Mouse (Mus musculus): ENCODE measurements around the gene Tmem266. TPM values are rescaled to one million over a fixed set of nuclear protein-coding genes. Genes with fewer than 3 reads are reported as not detected.

Gene Tmem266
- polyA plus RNA-seq, 1 experiment, result not detected

GRCm38 (mm10) chr9:55410430-55410829, 83.7 kb downstream of the Tmem266 start:
- Histone ChIP-seq H3K36me3 (ENCODE audit: control insufficient read depth, insufficient read depth) (no peaks in the 10 kb centered on the region), H3K79me2 (ENCODE audit: control insufficient read depth, insufficient read depth) (no peaks in the 10 kb centered on the region), H3K79me3 (ENCODE audit: low read depth) (no peaks in the 10 kb centered on the region), H3ac (ENCODE audit: control insufficient read depth, insufficient read length, low read depth) (no peak overlapping the region), H3K27me3 (ENCODE audit: control insufficient read depth, insufficient read depth, insufficient read length) (peaks cover 45% of the 10 kb centered on the region), H3K4me3 (ENCODE audit: insufficient read depth, poor library complexity, severe bottlenecking) (no peak overlapping the region)
- TF ChIP-seq CEBPB (IDR thresholded peaks at IDR 0.05; ENCODE audit: low read depth) (no peak), MAX (IDR thresholded peaks at IDR 0.05) (no peak), USF1 (IDR thresholded peaks at IDR 0.05; ENCODE audit: low read depth) (no peak), CTCF (IDR thresholded peaks at IDR 0.05; ENCODE audit: control insufficient read depth, insufficient read depth, insufficient read length) (no peak), FOSL1 (IDR thresholded peaks at IDR 0.05; ENCODE audit: insufficient read depth, low read length, poor library complexity, severe bottlenecking) (no peak), MYOD1 (IDR thresholded peaks at IDR 0.05; ENCODE audit: control insufficient read depth, insufficient read length, low read depth) (no peak), MYOG (IDR thresholded peaks at IDR 0.05; ENCODE audit: control insufficient read depth, extremely low read depth, insufficient read length) (no peak)

GRCm38 (mm10) chr9:55411154-55411553, 84.4 kb downstream of the Tmem266 start:
- H3K79me2 ChIP-seq (ENCODE audit: control insufficient read depth, insufficient read depth), result no peaks in the 10 kb centered on the region
- peaks cover 53% of the 10 kb centered on the region for H3K27me3 ChIP-seq (ENCODE audit: control insufficient read depth, insufficient read depth, insufficient read length)
- H3K79me3 ChIP-seq (ENCODE audit: low read depth), result no peaks in the 10 kb centered on the region
- TF ChIP-seq CEBPB (IDR thresholded peaks at IDR 0.05; ENCODE audit: low read depth) (no peak), MYOG (IDR thresholded peaks at IDR 0.05; ENCODE audit: control insufficient read depth, extremely low read depth, insufficient read length) (no peak), MAX (IDR thresholded peaks at IDR 0.05) (no peak), FOSL1 (IDR thresholded peaks at IDR 0.05; ENCODE audit: insufficient read depth, low read length, poor library complexity, severe bottlenecking) (no peak), MYOD1 (IDR thresholded peaks at IDR 0.05; ENCODE audit: control insufficient read depth, insufficient read length, low read depth) (no peak), USF1 (IDR thresholded peaks at IDR 0.05; ENCODE audit: low read depth) (no peak), CTCF (IDR thresholded peaks at IDR 0.05; ENCODE audit: control insufficient read depth, insufficient read depth, insufficient read length) (no peak)
- H3K36me3 ChIP-seq (ENCODE audit: control insufficient read depth, insufficient read depth), result no peaks in the 10 kb centered on the region
- no peak overlapping the region for H3ac ChIP-seq (ENCODE audit: control insufficient read depth, insufficient read length, low read depth)
- H3K4me3 ChIP-seq (ENCODE audit: insufficient read depth, poor library complexity, severe bottlenecking), result no peak overlapping the region

DNA sequence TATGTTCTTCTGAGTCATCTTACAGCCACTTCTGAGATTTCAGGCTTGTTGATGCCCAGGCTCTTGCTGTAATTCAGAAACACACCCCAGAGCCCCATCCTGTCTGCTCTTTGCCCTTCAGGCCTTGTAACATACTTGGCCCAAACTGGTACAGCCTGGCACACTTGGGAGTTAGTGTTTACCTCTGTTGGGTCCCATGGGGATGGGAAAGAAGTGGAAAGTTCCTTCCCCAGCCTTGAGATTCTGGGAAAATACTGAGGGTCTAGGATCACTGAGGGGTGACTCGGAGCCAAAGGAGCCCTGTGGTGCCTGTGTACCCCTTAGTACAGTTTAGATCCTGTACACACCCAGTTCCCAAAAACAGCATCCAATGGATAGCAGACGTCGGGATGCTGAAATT, 95.1 kb downstream of the Tmem266 start:
- TF ChIP-seq CTCF (IDR thresholded peaks at IDR 0.05; ENCODE audit: control insufficient read depth, insufficient read depth, insufficient read length), result no peak
- TF ChIP-seq MYOD1 (IDR thresholded peaks at IDR 0.05; ENCODE audit: control insufficient read depth, insufficient read length, low read depth), result no peak
- TF ChIP-seq MYOG (IDR thresholded peaks at IDR 0.05; ENCODE audit: control insufficient read depth, extremely low read depth, insufficient read length), result no peak
- TF ChIP-seq CEBPB (IDR thresholded peaks at IDR 0.05; ENCODE audit: low read depth), result no peak
- TF ChIP-seq FOSL1 (IDR thresholded peaks at IDR 0.05; ENCODE audit: insufficient read depth, low read length, poor library complexity, severe bottlenecking), result no peak
- no peak for TF ChIP-seq MAX (IDR thresholded peaks at IDR 0.05)
- no peak for TF ChIP-seq USF1 (IDR thresholded peaks at IDR 0.05; ENCODE audit: low read depth)
- H3K79me3 ChIP-seq (ENCODE audit: low read depth), result no peaks in the 10 kb centered on the region
- H3K27me3 ChIP-seq (ENCODE audit: control insufficient read depth, insufficient read depth, insufficient read length), result peaks cover 1% of the 10 kb centered on the region
- no peaks in the 10 kb centered on the region for H3K79me2 ChIP-seq (ENCODE audit: control insufficient read depth, insufficient read depth)
- H3ac ChIP-seq (ENCODE audit: control insufficient read depth, insufficient read length, low read depth), result no peak overlapping the region
- no peak overlapping the region for H3K4me3 ChIP-seq (ENCODE audit: insufficient read depth, poor library complexity, severe bottlenecking)
- no peaks in the 10 kb centered on the region for H3K36me3 ChIP-seq (ENCODE audit: control insufficient read depth, insufficient read depth)

GRCm38 (mm10) chr9:55423451-55424424, 97.0 kb downstream of the Tmem266 start:
- H3K4me3 ChIP-seq (ENCODE audit: insufficient read depth, poor library complexity, severe bottlenecking), result no peak overlapping the region
- H3ac ChIP-seq (ENCODE audit: control insufficient read depth, insufficient read length, low read depth), result no peak overlapping the region
- H3K79me2 ChIP-seq (ENCODE audit: control insufficient read depth, insufficient read depth), result no peaks in the 10 kb centered on the region
- no peaks in the 10 kb centered on the region for H3K79me3 ChIP-seq (ENCODE audit: low read depth)
- H3K36me3 ChIP-seq (ENCODE audit: control insufficient read depth, insufficient read depth), result no peaks in the 10 kb centered on the region
- no peaks in the 10 kb centered on the region for H3K27me3 ChIP-seq (ENCODE audit: control insufficient read depth, insufficient read depth, insufficient read length)
- no peak for TF ChIP-seq CTCF (IDR thresholded peaks at IDR 0.05; ENCODE audit: control insufficient read depth, insufficient read depth, insufficient read length)
- no peak for TF ChIP-seq MYOD1 (IDR thresholded peaks at IDR 0.05; ENCODE audit: control insufficient read depth, insufficient read length, low read depth)
- no peak for TF ChIP-seq MAX (IDR thresholded peaks at IDR 0.05)
- TF ChIP-seq MYOG (IDR thresholded peaks at IDR 0.05; ENCODE audit: control insufficient read depth, extremely low read depth, insufficient read length), result no peak
- no peak for TF ChIP-seq USF1 (IDR thresholded peaks at IDR 0.05; ENCODE audit: low read depth)
- no peak for TF ChIP-seq CEBPB (IDR thresholded peaks at IDR 0.05; ENCODE audit: low read depth)
- TF ChIP-seq FOSL1 (IDR thresholded peaks at IDR 0.05; ENCODE audit: insufficient read depth, low read length, poor library complexity, severe bottlenecking), result no peak

DNA sequence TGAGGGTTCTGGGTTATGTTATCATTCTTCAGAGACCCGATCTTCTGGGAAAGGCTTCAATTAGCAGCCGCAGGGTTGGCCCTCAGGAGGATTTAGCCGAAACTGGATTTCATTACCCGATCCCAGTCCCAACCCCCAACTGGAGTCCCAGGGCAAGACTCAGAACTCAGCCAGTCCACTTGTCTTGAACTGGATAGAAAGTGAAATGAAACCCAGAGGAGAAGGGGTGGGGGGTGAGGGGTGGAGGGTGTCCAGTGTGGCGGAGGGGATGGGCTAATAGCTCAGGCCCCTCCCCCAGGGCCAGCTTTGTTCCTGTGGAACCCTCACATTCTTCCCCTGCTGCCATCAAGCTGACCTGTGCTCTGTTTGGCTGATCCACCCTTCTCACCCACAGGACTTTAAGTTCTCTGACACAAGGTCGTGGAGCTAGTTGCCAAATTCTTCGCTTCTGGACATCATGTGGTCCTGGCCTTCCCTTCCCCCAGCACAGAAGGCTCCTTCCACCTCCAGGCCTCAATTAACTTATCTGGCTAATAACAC, 98.6 kb downstream of the Tmem266 start:
- peaks cover 5% of the 10 kb centered on the region for H3K27me3 ChIP-seq (ENCODE audit: control insufficient read depth, insufficient read depth, insufficient read length)
- no peak overlapping the region for H3K4me3 ChIP-seq (ENCODE audit: insufficient read depth, poor library complexity, severe bottlenecking)
- H3K79me2 ChIP-seq (ENCODE audit: control insufficient read depth, insufficient read depth), result no peaks in the 10 kb centered on the region
- H3K36me3 ChIP-seq (ENCODE audit: control insufficient read depth, insufficient read depth), result no peaks in the 10 kb centered on the region
- no peak for TF ChIP-seq FOSL1 (IDR thresholded peaks at IDR 0.05; ENCODE audit: insufficient read depth, low read length, poor library complexity, severe bottlenecking)
- TF ChIP-seq MYOD1 (IDR thresholded peaks at IDR 0.05; ENCODE audit: control insufficient read depth, insufficient read length, low read depth), result no peak
- TF ChIP-seq CEBPB (IDR thresholded peaks at IDR 0.05; ENCODE audit: low read depth), result no peak
- TF ChIP-seq MAX (IDR thresholded peaks at IDR 0.05), result no peak
- TF ChIP-seq USF1 (IDR thresholded peaks at IDR 0.05; ENCODE audit: low read depth), result no peak
- TF ChIP-seq CTCF (IDR thresholded peaks at IDR 0.05; ENCODE audit: control insufficient read depth, insufficient read depth, insufficient read length), result no peak
- TF ChIP-seq MYOG (IDR thresholded peaks at IDR 0.05; ENCODE audit: control insufficient read depth, extremely low read depth, insufficient read length), result no peak
- no peak overlapping the region for H3ac ChIP-seq (ENCODE audit: control insufficient read depth, insufficient read length, low read depth)
- no peaks in the 10 kb centered on the region for H3K79me3 ChIP-seq (ENCODE audit: low read depth)

Measured in C2C12 (cell line).